Mouse (Mus musculus) cerebellum, postnatal 10 days (tissue): ENCODE results near the gene Ctnnbl1.

ENCODE experiments used
- DNase-seq, 2 experiments: peaks; one replicate each; pipeline ENCODE4 v3.0.0; 2021; ENCODE audit warnings: mixed read lengths in 2 of 2

Gene Ctnnbl1

DNA sequence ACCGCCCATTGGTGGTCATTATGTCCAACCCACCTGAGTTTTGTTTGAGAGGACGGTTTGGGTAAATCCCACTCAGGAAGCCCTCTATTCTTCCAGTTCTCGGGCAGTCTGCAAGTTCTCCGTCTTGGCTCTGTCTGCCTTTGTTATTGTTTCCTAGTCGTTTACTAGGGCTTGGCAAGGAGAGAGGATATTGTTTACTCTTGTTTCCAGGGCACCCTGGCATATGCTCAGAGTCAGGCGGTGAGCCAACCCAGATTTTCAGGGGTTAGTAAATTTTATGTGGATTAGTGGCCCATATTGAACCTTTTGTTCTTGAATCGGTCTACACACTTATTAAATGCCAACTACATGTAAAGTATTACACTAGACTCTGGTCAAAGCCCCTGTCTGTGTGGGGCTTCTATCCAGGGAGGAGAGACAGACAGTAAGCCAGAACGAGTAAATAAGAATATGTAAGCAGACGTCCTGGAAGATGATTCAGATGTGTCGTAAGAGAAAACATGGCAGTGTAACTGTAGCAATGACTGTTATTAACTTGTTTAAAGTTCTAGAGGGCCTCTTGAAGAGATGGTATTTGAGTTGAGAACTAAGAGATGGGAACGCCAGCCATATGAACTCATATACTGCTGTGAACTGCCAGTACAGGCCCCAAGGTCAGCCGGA lies 13.9 kb downstream of the Ctnnbl1 start:
- peak; percentile 66 to 73 for DNase-seq

DNA sequence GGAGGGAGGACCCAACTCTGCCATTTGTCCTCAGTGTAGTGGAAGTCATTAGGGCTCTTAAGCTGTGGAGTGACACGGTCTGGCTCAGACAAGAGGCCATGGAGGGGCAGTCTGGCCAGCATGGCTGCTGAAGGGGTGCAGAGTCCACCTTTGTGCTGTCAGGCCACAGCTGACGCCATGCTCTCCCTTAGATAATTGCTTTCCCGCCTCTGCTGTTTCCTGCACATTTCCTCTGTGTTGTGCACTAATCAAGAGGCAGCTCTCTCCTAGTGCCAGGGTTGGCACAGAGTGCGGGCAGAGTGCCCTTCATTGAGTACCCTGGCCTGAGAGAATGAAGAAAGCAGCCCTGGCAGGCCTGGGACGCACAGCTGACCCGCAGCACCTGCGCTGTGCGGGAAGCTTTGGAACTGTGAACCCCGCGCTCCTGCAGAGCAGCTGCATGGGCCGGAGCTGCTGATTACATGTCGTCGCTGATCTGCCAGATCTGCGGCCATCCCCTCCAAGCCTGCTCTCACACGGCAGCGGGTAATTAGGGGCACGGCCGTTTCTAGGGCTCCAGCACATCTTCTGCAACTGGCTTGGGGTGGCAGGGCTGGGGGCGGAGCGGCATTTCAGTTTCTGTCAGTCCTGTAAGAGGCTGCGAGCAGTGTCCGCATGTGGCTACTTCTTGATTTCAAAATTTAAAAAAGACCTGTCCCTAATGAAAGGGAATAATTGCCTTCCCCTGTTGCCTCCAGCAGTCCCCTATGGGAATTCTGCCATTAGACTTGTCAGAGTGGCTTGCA lies 14.6 kb downstream of the Ctnnbl1 start:
- DNase-seq = peak; percentile 94 to 96

DNA sequence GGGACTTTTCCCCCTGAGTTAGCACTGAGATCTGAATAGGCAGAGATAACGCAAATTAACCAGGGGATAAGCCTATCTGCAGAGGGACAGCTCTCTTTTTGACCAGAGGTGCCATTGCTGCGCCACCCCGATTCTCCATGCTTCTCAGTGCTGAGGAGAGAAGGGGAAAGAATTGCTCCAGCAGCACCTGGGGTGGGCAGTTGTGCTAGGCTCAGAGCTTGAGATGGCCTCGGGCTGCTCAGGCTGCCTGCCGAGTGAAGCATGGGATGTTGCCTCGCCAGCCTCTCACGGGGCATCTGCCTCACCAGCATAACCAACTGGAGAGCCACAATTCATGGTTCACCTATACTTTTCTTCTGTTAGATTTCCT lies 15.2 kb downstream of the Ctnnbl1 start:
- DNase-seq = peak; percentile 31 to 41

GRCm38 (mm10) chr2:157755771-157756170 lies 18.6 kb downstream of the Ctnnbl1 start:
- DNase-seq = peak in 1 of 2 experiments; percentile 29

DNA sequence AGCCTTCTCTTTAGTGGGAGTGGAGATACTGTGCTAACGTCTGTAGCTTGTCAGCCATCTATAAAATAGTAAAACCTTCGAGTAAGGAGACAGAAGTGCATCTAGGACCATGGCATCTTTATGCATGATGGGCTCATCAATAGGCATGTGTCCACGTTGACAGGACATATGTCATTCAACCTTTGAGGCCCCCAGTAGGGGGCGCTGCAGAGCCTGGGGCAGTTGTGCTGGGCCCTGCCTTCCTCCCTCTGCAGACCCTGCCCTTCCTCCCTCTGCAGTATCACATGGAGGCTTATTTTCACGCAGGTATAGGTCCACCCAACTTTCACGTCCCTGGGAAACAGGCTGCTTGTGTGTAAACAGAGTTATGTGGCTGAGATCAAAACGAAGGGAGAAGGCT lies 19.0 kb downstream of the Ctnnbl1 start:
- no peak for DNase-seq

GRCm38 (mm10) chr2:157758395-157758794 lies 21.2 kb downstream of the Ctnnbl1 start:
- no peak for DNase-seq

DNA sequence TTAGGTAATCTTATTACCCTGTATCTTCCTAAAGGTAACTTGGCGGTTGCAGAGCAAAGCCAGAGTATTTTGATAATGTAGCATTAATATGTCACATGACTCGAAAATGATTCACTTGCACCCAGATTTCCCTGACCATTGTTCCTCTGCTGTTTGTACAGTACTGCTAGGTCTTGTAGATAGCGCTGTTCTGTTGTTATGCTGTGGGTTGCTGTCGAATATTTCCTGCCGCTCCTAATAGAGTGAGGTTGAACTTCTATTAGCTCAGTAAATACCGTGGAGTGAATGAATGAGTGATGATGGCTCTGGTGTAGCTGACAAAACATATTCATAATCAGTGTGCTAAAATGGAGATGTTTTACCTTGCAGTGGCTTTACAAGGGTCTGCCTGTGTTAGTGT lies 22.5 kb downstream of the Ctnnbl1 start:
- DNase-seq = no peak

- no peak for DNase-seq
Measured at GRCm38 (mm10) chr2:157762903-157763302, 25.7 kb downstream of the Ctnnbl1 start.

- no peak for DNase-seq
Measured at GRCm38 (mm10) chr2:157766591-157766990, 29.4 kb downstream of the Ctnnbl1 start.

DNA sequence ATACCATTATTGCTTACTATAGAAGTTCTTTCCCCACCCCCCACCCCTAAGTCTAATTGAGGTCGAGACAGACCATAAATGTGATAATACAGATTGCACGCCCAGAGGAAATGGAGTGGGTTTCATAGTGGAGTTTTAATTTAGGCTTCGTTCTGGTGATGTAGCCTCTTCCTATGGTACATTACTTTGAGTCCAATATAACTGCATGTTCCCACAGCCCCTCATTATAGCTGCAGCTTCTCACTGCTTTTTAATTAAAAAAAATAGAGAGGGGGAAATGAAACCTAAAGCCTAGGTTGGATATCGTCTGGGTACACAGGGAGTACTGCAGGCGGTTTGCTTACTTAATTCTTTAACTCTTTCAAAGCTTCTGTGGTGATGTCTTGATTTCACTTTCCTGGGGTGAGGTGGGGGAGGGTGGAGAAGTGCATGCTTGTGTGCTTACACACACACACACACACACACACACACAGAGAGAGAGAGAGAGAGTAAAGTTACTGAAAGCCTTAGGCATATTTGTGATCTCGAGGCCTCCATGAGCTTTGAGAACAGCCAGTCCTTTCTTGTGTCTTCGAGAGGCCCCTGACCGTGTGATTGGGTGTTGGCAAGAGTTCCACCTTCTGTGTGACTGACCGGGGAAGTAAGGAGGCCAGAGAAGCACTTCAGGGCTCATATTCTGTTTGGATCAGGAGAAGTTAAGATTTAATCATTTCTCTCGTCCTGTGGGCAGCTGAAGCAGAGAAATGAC lies 31.7 kb downstream of the Ctnnbl1 start:
- DNase-seq = peak in 1 of 2 experiments; percentile 40

GRCm38 (mm10) chr2:157770761-157771160 lies 33.6 kb downstream of the Ctnnbl1 start:
- no peak for DNase-seq

DNA sequence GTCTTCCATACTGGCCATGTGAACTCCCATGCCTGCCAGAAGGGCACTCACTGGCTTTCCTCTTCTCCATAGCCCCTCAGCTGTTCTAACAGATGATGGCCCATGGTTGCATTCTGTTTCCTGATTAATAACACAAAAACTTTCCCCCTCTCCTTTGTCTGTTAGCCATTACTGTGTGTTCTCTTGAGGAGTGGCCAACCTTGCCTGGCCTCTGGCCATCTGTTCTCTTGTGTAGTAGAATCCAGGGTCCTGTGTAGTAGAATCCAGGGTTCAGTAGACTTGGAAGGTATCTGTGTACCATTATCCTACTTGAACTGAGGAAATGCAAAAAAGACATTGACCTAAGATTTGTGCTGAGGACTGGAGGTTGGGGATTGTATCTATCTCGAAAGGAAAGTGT lies 36.5 kb downstream of the Ctnnbl1 start:
- peak; percentile 56 to 65 for DNase-seq

DNA sequence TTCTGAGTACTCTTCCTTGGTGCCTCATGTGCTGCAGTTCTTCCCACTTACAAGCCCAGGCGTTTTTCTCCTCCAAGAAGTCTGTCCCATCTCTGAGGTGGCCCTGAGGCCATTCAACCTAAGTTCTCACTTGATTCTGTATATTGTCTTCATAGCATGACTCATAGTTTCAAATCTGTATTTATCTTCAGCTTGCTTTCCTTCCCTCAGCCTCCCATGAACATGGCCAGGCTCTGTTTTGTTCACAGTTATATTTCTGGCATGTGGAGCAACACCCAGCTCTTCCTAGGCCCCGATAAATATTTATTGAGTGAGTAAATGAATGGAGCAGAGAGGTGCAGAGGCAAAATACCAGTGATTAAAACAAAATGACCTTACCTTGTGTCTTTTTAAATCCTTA lies 38.8 kb downstream of the Ctnnbl1 start:
- no peak for DNase-seq

GRCm38 (mm10) chr2:157780956-157781355 lies 43.8 kb downstream of the Ctnnbl1 start:
- no peak for DNase-seq

GRCm38 (mm10) chr2:157783152-157783551 lies 46.0 kb downstream of the Ctnnbl1 start:
- DNase-seq = no peak

DNA sequence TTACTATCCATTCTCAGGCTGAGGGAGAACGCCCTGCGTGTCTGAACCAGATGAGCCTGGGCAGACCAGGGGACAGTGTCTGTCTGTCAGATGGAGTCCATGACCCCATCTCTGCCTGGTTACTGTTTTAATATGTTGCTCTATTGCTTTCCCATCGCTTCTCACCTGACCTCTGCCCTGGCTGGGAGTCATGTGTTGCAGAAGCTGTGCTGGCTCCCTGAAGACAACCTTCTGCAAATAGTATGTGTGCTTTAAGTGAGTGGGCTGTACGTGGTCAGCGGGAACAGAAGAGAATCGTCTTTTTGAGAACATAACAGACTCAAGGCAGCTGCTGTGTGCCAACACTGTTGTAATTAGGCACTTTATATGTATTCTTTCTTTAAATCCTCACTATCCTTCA lies 47.0 kb downstream of the Ctnnbl1 start:
- DNase-seq = no peak

GRCm38 (mm10) chr2:157784647-157785046 lies 47.4 kb downstream of the Ctnnbl1 start:
- DNase-seq = no peak

DNA sequence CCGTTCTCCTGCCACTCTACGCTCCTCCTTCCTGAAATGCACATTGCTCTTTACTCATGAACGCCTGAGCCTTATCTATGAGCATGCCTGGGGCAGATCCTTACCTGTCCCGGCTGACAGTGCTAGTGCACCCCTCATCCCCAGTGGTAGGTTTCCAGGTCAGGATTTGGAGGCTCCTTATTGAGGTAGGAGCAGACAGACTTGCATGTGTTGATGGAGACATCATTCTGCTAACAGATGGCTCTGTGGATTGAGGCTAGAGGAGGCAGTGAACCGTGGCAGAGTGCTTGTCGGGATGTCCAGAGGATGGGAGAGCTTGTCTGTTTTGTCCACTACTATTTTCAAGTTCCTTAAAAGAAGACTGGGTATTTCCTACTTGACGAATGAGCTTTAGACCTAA lies 52.0 kb downstream of the Ctnnbl1 start:
- DNase-seq = peak; percentile 72 to 74

DNA sequence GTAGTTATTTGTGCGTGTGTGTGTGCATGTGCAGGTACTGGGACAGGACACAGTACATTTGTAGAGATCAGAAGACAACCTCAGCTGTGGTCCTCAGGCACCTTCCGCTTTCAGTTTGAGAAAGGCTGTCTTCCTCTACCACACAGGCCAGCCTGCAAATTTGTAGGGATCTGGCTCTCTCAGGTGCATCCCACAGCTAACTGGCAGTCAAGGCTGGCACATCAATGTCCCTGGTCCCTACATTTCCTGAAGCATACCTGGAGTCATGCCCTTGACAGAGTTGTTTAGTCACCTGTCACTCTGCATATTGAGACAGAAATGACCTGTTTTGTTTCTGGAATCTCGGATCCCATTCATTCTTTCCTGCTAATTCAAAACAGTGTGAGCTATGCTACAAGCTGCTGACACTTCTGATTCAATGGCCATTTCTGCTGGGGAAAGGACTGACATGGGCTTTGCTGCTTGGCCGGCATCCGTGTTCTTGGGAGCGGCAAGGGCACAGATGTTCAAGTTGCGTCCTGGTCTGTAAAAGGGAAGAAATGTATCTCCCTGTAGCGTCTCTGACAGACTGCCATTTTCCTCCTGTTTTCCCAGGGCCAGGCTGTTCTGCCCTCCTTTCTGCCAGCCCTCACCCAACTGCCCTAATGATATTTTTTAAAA lies 53.8 kb downstream of the Ctnnbl1 start:
- DNase-seq = peak; percentile 87 to 88

- peak; percentile 69 to 77 for DNase-seq
Measured at GRCm38 (mm10) chr2:157791528-157792162, 54.4 kb downstream of the Ctnnbl1 start.

DNA sequence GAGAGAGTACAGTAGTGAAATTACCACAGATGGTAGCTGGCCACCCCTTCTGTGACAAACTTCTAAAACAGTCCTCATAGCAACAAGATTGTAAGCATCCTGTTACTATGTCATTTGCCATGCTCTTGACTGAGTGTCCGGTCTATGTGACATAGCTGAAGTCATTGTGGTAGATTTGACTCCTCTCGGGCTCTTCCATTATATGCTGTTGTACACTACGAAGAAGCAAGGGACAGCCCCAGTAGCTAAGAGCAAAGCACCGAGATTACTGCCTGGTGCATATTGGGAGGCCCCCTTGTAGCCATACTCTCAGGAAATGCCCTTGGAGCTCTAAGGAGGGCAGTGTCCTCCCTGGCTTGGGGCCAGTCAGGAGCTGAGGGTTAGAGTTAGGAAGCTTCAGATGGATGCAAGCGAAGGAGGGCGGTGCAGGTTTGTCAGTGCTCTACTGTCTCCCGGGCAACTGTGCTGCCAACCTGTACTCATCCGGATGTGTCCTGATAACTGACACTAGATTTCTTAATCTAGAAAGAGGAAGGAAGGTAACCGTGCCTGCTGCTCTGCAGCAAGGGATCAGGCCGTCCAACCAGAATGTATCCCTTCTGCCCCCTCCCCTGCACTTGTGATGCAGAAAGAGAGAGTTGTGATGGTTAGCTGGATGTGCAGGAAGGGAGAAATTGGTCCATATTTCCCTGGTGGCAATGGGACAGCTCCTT lies 55.8 kb downstream of the Ctnnbl1 start:
- peak; percentile 46 to 48 for DNase-seq

GRCm38 (mm10) chr2:157793851-157794332 lies 56.7 kb downstream of the Ctnnbl1 start:
- DNase-seq = no peak
